Mouse (Mus musculus): ENCODE measurements around the gene Dstn.

GRCm38 (mm10) chr2:143940406-143940805 is 25.3 kb downstream of the Dstn start:
- TF ChIP-seq CTCF (IDR thresholded peaks at IDR 0.05; ENCODE audit: borderline replicate concordance, insufficient read depth, low read length) (no peak), POLR2A (IDR thresholded peaks at IDR 0.05; ENCODE audit: low read depth, low read length) (no peak)
